Mouse (Mus musculus): ENCODE measurements around the gene Hoxb8. TPM values are rescaled to one million over a fixed set of nuclear protein-coding genes. Genes with fewer than 3 reads are reported as not detected.

The Hoxb8 gene
- polyA plus RNA-seq, 1 experiment from 2014 or later: 0.71 TPM

DNA sequence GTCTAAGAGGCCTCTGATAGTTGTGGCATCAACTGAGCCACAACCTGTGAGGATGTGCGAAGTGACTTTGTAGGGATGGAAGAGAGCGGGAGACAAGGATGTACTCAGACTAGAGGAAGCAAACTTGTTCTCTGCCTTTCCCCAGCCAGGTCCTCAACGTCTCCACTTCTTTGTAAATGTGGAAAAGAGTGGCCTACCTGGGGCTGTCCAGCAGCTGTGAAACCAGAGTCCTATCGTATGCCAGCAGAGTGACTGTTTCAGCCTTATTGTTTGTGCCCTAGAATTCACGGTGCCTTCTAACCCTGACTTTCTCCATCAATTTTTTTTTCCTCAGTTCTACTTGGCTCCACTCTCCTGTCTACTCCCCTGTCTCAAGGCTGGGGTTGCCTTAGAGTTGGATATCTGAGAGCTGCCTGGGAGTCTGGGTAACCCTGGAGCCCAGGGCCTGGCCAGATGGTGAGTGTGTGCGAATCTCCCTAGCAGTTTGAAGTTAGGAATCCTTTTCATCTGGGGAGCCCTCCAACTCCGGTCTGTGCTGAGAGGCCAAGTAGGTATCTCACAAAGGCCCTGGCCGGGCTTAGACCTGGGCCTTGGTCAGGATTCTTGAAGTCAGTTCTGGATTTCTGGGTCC is 17.2 kb upstream of the Hoxb8 start:
- peaks cover 88% of the 10 kb centered on the region for H3K27me3 ChIP-seq (replicated peaks; ENCODE audit: control insufficient read depth, insufficient read depth, low read length)
- H3K9me3 ChIP-seq (ENCODE audit: control insufficient read depth, low read length): no peaks in the 10 kb centered on the region
- ATAC-seq: no peak
- H3K4me3 ChIP-seq (ENCODE audit: low read length): no peak overlapping the region
- WGBS: 19% methylated on average over 8 of the region's 8 CpGs
- no peak overlapping the region for H3K4me2 ChIP-seq (ENCODE audit: low read depth, low read length)
- H3K4me1 ChIP-seq (ENCODE audit: control insufficient read depth, insufficient read depth, low read length): peaks cover 5% of the 10 kb centered on the region; the same call in 1 of the 2 replicates
- H3K27ac ChIP-seq (ENCODE audit: low read length): no peak overlapping the region
- H3K36me3 ChIP-seq (ENCODE audit: control insufficient read depth, insufficient read depth, low read length): no peaks in the 10 kb centered on the region
- H3K9ac ChIP-seq (ENCODE audit: low read depth, low read length): no peak overlapping the region

DNA sequence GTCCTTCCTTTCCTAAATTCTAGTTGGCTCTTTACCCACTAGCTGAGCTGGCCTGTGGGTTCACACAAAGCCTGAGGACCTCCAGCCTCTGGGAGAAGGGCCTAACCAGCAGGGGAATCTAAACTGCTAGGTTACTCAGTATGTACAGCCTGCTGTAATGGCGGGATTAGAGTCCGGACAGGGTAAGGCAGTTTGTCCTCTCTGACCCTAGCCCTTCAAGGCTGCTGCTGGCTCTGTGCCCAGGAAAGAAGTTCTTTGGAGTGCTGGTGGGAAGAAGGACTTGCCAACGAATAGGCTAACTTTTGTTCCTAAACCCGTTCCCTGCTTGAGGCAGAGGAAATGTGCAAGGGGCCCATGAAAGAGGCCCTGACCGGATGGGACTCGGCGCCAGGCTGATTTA is 15.8 kb upstream of the Hoxb8 start:
- 17% methylated on average over 7 of the region's 7 CpGs for WGBS
- no peak overlapping the region for H3K27ac ChIP-seq (ENCODE audit: low read length)
- no peaks in the 10 kb centered on the region for H3K9me3 ChIP-seq (ENCODE audit: control insufficient read depth, low read length)
- peaks cover 10% of the 10 kb centered on the region for H3K4me1 ChIP-seq (ENCODE audit: control insufficient read depth, insufficient read depth, low read length)
- no peak overlapping the region for H3K9ac ChIP-seq (ENCODE audit: low read depth, low read length)
- H3K4me2 ChIP-seq (ENCODE audit: low read depth, low read length): no peak overlapping the region
- H3K27me3 ChIP-seq (replicated peaks; ENCODE audit: control insufficient read depth, insufficient read depth, low read length): peaks cover 88% of the 10 kb centered on the region
- peak; percentile 40; the same call in 1 of the 2 replicates for ATAC-seq
- H3K36me3 ChIP-seq (ENCODE audit: control insufficient read depth, insufficient read depth, low read length): no peaks in the 10 kb centered on the region
- no peak overlapping the region for H3K4me3 ChIP-seq (ENCODE audit: low read length)

DNA sequence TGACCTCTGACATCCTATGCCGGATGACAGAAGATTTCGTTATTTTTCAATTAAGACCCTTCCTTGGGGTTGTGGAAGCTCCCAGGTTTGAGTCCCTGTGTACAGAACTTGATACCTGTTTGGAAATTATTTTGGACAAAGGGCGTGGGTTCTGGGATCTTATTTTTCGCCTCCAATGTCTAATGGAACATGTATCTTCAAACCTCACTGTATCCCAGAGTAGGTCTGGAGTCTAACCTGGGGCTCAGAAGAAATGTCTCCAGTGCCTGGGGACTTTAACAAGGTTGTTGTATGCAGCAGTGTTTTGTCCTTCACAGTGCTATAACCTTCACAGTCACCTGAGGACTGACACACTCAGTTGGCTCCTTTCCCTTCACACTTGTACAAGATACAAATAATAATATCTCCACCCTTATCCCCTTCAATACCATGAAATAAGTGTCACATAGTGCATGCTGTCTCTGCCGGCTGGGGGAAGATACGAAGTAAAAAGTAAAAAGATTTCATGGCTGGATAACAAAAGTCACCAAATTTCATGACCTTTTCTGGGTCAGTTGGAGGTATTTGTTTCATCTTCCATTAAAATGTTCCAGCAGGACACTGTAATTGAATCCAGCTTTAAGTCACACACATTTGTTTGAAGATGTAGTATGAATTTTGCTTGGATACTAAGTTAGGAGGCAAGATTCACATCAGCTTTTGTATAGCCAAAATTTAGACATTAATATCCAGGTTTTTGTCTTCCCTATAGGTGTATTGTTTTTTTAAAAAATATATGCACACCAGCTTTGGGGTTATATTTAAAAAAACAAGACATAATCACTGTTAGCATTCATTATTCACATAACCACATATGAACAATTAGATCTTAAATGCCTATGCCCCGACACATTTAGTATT is 14.4 kb upstream of the Hoxb8 start:
- Histone ChIP-seq H3K9me3 (ENCODE audit: control insufficient read depth, low read length) (no peaks in the 10 kb centered on the region), H3K4me2 (ENCODE audit: low read depth, low read length) (no peak overlapping the region), H3K9ac (ENCODE audit: low read depth, low read length) (no peak overlapping the region), H3K36me3 (ENCODE audit: control insufficient read depth, insufficient read depth, low read length) (no peaks in the 10 kb centered on the region), H3K4me3 (ENCODE audit: low read length) (no peak overlapping the region), H3K27me3 (replicated peaks; ENCODE audit: control insufficient read depth, insufficient read depth, low read length) (peaks cover 88% of the 10 kb centered on the region), H3K4me1 (ENCODE audit: control insufficient read depth, insufficient read depth, low read length) (peaks cover 16% of the 10 kb centered on the region), H3K27ac (ENCODE audit: low read length) (no peak overlapping the region)
- no peak for ATAC-seq
- 32% methylated on average over 7 of the region's 7 CpGs for WGBS

DNA sequence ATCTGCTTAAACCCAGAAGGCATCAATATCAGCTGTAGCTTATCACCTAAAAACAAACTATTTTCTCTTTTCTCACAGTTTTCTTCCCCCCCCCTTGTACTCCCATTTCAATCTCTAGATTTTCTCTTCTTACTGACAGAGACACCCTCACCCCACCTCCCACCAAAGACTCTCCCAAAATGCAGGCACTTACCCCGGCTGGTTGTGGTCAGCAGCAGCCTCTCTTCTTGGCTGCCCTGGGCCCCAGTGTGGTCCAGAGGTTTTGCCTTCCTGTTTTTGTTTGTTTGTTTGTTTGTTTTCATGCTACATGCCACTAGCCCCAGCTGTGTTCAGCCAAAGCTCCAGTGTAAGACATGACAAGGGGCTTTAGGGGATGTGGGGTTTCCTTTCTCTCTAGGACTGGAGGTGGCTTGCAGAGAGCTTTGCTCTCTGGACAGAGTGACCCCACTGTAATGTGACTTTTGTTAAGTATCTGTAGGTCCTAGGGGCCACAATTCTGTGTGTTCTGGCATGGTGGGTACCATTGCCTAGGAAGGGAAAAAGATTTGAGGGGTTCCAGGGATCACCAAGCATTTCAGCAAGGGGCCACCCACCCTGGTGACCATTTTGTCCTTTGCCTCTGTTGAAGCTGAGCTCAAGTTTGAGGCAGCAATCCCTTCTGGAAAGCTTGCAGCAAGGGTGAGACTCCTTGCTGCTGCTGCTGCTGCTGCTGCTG is 13.5 kb upstream of the Hoxb8 start:
- peaks cover 88% of the 10 kb centered on the region for H3K27me3 ChIP-seq (replicated peaks; ENCODE audit: control insufficient read depth, insufficient read depth, low read length)
- 5% methylated on average over 1 of the region's 1 CpGs for WGBS
- peaks cover 16% of the 10 kb centered on the region for H3K4me1 ChIP-seq (ENCODE audit: control insufficient read depth, insufficient read depth, low read length)
- H3K4me2 ChIP-seq (ENCODE audit: low read depth, low read length): no peak overlapping the region
- no peak overlapping the region for H3K4me3 ChIP-seq (ENCODE audit: low read length)
- no peaks in the 10 kb centered on the region for H3K9me3 ChIP-seq (ENCODE audit: control insufficient read depth, low read length)
- H3K9ac ChIP-seq (ENCODE audit: low read depth, low read length): no peak overlapping the region
- ATAC-seq: no peak
- no peak overlapping the region for H3K27ac ChIP-seq (ENCODE audit: low read length)
- H3K36me3 ChIP-seq (ENCODE audit: control insufficient read depth, insufficient read depth, low read length): no peaks in the 10 kb centered on the region

DNA sequence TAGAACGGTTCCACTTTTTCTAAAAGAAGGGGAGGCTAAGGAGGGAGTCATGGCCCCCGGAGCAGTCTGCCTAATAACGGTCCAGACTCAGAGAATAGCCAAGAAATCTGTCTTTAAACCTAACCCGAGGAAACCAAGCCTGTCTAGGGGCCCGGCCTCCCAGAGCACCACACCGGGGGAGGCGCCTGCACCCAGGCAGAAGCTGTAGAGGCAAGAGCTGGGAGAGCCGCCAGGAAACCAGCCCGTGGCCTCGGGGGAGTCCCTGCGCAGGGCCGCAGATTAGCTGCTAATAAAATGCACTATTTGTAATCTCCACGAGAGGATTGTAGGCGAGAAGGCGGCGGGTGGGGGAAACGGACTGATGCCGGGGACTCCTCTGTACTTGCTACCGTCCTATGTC is 11.8 kb upstream of the Hoxb8 start:
- Histone ChIP-seq H3K4me3 (ENCODE audit: low read length) (peak overlapping the region; percentile 9; the same call in 1 of the 2 replicates), H3K9ac (ENCODE audit: low read depth, low read length) (no peak overlapping the region), H3K4me2 (ENCODE audit: low read depth, low read length) (no peak overlapping the region), H3K36me3 (ENCODE audit: control insufficient read depth, insufficient read depth, low read length) (no peaks in the 10 kb centered on the region), H3K27ac (ENCODE audit: low read length) (no peak overlapping the region), H3K27me3 (replicated peaks; ENCODE audit: control insufficient read depth, insufficient read depth, low read length) (peaks cover 89% of the 10 kb centered on the region), H3K9me3 (ENCODE audit: control insufficient read depth, low read length) (no peaks in the 10 kb centered on the region), H3K4me1 (ENCODE audit: control insufficient read depth, insufficient read depth, low read length) (peaks cover 16% of the 10 kb centered on the region)
- WGBS: 2% methylated on average over 19 of the region's 19 CpGs
- no peak for ATAC-seq

DNA sequence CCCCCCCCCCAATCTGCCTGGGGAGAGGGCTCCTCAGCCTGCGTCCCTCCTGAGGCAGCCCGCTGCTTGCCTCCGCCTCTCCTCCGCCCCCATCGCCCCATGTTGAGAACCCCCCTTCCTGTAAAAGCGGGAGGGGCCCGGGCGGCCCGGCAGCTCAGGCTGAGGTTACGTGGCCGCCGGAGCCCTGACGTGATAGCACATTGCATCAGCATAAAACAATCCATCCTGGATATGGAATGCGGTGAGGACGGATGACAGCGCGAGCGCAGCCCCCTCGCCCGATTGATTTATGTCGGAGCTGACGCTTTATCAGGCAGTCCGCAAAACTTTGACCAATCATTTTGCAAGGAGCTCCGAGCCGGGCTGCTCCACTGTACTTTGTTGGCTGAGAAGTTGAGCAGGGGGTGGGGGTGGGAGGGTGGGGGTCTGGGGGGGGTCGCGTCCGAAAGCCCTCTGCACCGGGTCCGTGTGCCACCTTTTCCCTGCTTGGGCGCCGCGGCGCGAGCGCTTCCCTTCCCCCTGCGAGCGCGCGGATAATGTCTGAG is 10.6 kb upstream of the Hoxb8 start, which contains the start of gene Hoxb9:
Gene Hoxb9 (plus strand): TSS at position 462 of the 545 bp plus-strand sequence.
- Histone ChIP-seq H3K9ac (ENCODE audit: low read depth, low read length) (peak within 1 kb of the TSS; percentile 56), H3K9me3 (ENCODE audit: control insufficient read depth, low read length) (no peaks in the 10 kb centered on the region), H3K36me3 (ENCODE audit: control insufficient read depth, insufficient read depth, low read length) (no peaks in the 10 kb centered on the region), H3K4me3 (ENCODE audit: low read length) (peak within 1 kb of the TSS; percentile 42), H3K4me1 (ENCODE audit: control insufficient read depth, insufficient read depth, low read length) (peaks cover 16% of the 10 kb centered on the region), H3K27me3 (replicated peaks; ENCODE audit: control insufficient read depth, insufficient read depth, low read length) (peaks cover 91% of the 10 kb centered on the region), H3K4me2 (ENCODE audit: low read depth, low read length) (peak within 1 kb of the TSS; percentile 56), H3K27ac (ENCODE audit: low read length) (peak within 1 kb of the TSS; percentile 57)
- peak; percentile 33; the same call in 1 of the 2 replicates for ATAC-seq
- WGBS: 2% methylated on average over 40 of the region's 40 CpGs

DNA sequence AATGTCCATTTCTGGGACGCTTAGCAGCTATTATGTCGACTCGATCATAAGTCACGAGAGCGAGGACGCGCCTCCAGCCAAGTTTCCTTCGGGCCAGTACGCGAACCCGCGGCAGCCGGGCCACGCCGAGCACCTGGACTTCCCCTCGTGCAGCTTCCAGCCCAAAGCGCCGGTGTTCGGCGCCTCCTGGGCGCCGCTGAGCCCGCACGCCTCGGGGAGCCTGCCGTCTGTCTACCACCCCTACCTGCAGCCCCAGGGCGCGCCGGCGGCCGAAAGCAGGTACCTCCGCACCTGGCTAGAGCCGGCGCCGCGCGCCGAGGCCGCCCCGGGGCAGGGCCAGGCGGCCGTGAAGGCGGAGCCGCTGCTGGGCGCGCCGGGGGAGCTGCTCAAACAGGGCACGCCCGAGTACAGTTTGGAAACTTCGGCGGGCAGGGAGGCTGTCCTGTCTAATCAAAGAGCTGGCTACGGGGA is 10.1 kb upstream of the Hoxb8 start:
- peaks cover 93% of the 10 kb centered on the region for H3K27me3 ChIP-seq (replicated peaks; ENCODE audit: control insufficient read depth, insufficient read depth, low read length)

DNA sequence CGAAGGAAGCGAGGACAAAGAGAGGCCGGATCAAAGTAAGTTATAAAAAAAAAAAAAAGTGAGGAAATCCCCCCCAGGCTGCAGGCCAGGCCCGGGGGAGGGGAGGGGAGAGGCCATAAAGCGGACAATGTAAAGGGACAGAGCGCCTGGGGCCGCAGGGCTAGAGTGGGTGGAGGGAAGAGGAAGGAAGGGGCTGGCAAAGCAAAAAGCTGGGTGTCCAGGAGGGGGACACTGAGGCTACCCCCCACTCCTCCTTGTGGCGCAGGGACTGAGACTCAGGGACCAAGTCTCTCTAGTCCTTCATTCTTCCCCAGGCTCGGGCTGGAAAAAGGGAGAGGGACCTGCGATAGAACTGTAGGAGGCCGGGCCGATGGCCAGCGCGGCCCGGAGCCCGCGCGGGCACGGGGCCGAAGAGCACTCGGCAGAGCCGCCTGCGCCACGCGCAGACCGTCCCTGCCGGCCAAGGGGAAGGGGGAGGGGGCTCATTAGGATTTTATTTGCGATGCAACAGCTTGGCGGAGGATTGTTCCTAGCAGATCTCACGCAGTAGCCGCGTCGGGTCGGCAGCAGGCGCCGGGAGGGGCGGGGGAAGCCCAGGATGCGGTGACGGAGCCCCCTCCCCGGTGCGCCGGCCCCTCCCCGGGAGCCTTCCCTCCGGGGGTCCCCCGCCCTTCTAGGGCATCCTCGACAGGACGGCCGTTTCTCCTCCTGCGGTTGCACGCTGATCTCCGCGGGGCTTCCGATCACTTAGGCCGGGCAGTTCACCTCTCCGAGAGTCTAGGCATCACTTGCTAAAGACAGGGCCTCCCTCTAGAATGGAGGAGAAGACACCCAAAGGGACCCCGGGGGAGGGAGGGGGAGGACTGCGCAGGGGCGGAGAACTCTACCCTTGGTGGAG is 9.4 kb upstream of the Hoxb8 start:
- Histone ChIP-seq H3K36me3 (ENCODE audit: control insufficient read depth, insufficient read depth, low read length) (no peaks in the 10 kb centered on the region), H3K4me2 (ENCODE audit: low read depth, low read length) (peak overlapping the region; percentile 56), H3K4me1 (ENCODE audit: control insufficient read depth, insufficient read depth, low read length) (peaks cover 16% of the 10 kb centered on the region), H3K4me3 (ENCODE audit: low read length) (peak overlapping the region; percentile 42), H3K27ac (ENCODE audit: low read length) (no peak overlapping the region; the same call in 1 of the 2 replicates), H3K9ac (ENCODE audit: low read depth, low read length) (peak overlapping the region; percentile 38), H3K27me3 (replicated peaks; ENCODE audit: control insufficient read depth, insufficient read depth, low read length) (peaks cover 93% of the 10 kb centered on the region), H3K9me3 (ENCODE audit: control insufficient read depth, low read length) (no peaks in the 10 kb centered on the region)
- 1% methylated on average over 56 of the region's 58 CpGs for WGBS
- ATAC-seq: peak; percentile 48; the same call in 1 of the 2 replicates

More for the DNA sequence above, 10.1 kb upstream of the Hoxb8 start:
- Histone ChIP-seq H3K4me1 (ENCODE audit: control insufficient read depth, insufficient read depth, low read length) (peaks cover 16% of the 10 kb centered on the region), H3K27ac (ENCODE audit: low read length) (peak overlapping the region; percentile 57), H3K9ac (ENCODE audit: low read depth, low read length) (peak overlapping the region; percentile 56), H3K36me3 (ENCODE audit: control insufficient read depth, insufficient read depth, low read length) (no peaks in the 10 kb centered on the region), H3K9me3 (ENCODE audit: control insufficient read depth, low read length) (no peaks in the 10 kb centered on the region), H3K4me3 (ENCODE audit: low read length) (peak overlapping the region; percentile 42), H3K4me2 (ENCODE audit: low read depth, low read length) (peak overlapping the region; percentile 56)
- under 1% methylated on average over 52 of the region's 52 CpGs for WGBS
- peak; percentile 64 for ATAC-seq
